Mouse (Mus musculus) heart, postnatal 25 days (tissue): Measurements from ENCODE around the gene Syncrip. TPM values are rescaled to one million over a fixed set of nuclear protein-coding genes. Genes with fewer than 3 reads are reported as not detected.
"Not testable (repeated sequence)": the region's sequence is repeated elsewhere in the genome, so short reads cannot be mapped to it uniquely, and the experiment has no call there.

Source experiments
- DNase-seq: peaks from one replicate; pipeline ENCODE4 v3.0.0; 2022; ENCODE audit warnings: low spot score
- intact Hi-C: fragments of 180-260 bp; cut with DNase I; formaldehyde crosslinking; loops from one replicate; pipeline ENCODE4 v1.15.1; 2025
- total RNA-seq, 2 experiments: library from RNA; stranded (reverse); gene quantifications; 2 replicates each; pipeline ENCODE4 v1.2.3; 2021

Syncrip gene
- total RNA-seq, 2 experiments from 2014 or later = 53.0 to 64.1 TPM

- intact Hi-C loops = no loop called here
- DNase-seq = no peak
Measured at GRCm38 (mm10) chr9:88492522-88492921, 10.1 kb upstream of the Syncrip start.

GRCm38 (mm10) chr9:88484531-88484930 is 2.2 kb upstream of the Syncrip start:
- intact Hi-C loops = no loop called here
- DNase-seq = no peak

- intact Hi-C loops = no loop called here
- peak; percentile 85 for DNase-seq
Measured at GRCm38 (mm10) chr9:88482829-88483396, 539 bp upstream of the Syncrip start.

GRCm38 (mm10) chr9:88481791-88482160 is 598 bp downstream of the Syncrip start:
- no peak for DNase-seq
- intact Hi-C loops = loop anchor here (2.0 kb wide), 3 partner anchors 41 to 65 kb away; no protein-coding TSS in a partner anchor

- intact Hi-C loops = loop anchor here (2.0 kb wide), 3 partner anchors 40 to 66 kb away; no protein-coding TSS in a partner anchor
- peak; percentile 1 for DNase-seq
Measured at GRCm38 (mm10) chr9:88481061-88481790, 1.1 kb downstream of the Syncrip start.

- DNase-seq = no peak
- intact Hi-C loops = loop anchor here (1.0 to 2.0 kb wide), 4 partner anchors 15 to 67 kb away; no protein-coding TSS in a partner anchor
Measured at GRCm38 (mm10) chr9:88480120-88480519, 2.3 kb downstream of the Syncrip start.

GRCm38 (mm10) chr9:88476138-88476537 is 6.2 kb downstream of the Syncrip start:
- DNase-seq = no peak
- intact Hi-C loops = no loop called here

- DNase-seq, intact Hi-C loops: not testable (repeated sequence)
Measured at GRCm38 (mm10) chr9:88461017-88461416, 21.4 kb downstream of the Syncrip start.

GRCm38 (mm10) chr9:88439991-88440390 is 42.4 kb downstream of the Syncrip start:
- DNase-seq = no peak
- intact Hi-C loops = loop anchor here (1.0 to 5.0 kb wide), 3 partner anchors 41 to 108 kb away; partner anchors contain the start of gene Zfp949

- DNase-seq = no peak
- intact Hi-C loops = loop anchor here (1.0 to 5.0 kb wide), 2 partner anchors 83 to 109 kb away; partner anchors contain the start of gene Zfp949
Measured at GRCm38 (mm10) chr9:88439238-88439600, 43.2 kb downstream of the Syncrip start.

GRCm38 (mm10) chr9:88438555-88439237 is 43.7 kb downstream of the Syncrip start, which contains the start of gene Snx14:
Gene Snx14, minus strand, starts transcription at chr9:88438958.
- DNase-seq = peak; percentile 95
- intact Hi-C loops = loop anchor here (1.0 to 5.0 kb wide), 2 partner anchors 84 to 110 kb away; partner anchors contain the start of gene Zfp949

GRCm38 (mm10) chr9:88438237-88438554 is 44.2 kb downstream of the Syncrip start:
- intact Hi-C loops = loop anchor here (5.0 kb wide), 1 partner anchor 84 kb away; no protein-coding TSS in a partner anchor

GRCm38 (mm10) chr9:88437342-88438236 is 44.8 kb downstream of the Syncrip start:
- intact Hi-C loops = loop anchor here (5.0 kb wide), 1 partner anchor 85 kb away; no protein-coding TSS in a partner anchor
- no peak for DNase-seq

More at GRCm38 (mm10) chr9:88438237-88438554, 44.2 kb downstream of the Syncrip start:
- DNase-seq = no peak

GRCm38 (mm10) chr9:88424356-88424755 is 58.0 kb downstream of the Syncrip start:
- intact Hi-C loops = no loop called here
- DNase-seq = no peak

- intact Hi-C loops = no loop called here
- DNase-seq = no peak
Measured at GRCm38 (mm10) chr9:88422428-88422827, 59.9 kb downstream of the Syncrip start.

GRCm38 (mm10) chr9:88416752-88417151 is 65.6 kb downstream of the Syncrip start:
- no peak for DNase-seq
- intact Hi-C loops = no loop called here

- no peak for DNase-seq
- intact Hi-C loops = loop anchor here (10.0 kb wide), 1 partner anchor 135 kb away; the partner anchor contains the start of gene Zfp949
Measured at GRCm38 (mm10) chr9:88409978-88410377, 72.4 kb downstream of the Syncrip start.

GRCm38 (mm10) chr9:88404515-88404914 is 77.9 kb downstream of the Syncrip start:
- DNase-seq = no peak
- intact Hi-C loops = loop anchor here (10.0 kb wide), 1 partner anchor 140 kb away; the partner anchor contains the start of gene Zfp949

- peak; percentile 14 for DNase-seq
- intact Hi-C loops = loop anchor here (10.0 kb wide), 1 partner anchor 141 kb away; the partner anchor contains the start of gene Zfp949
Measured at GRCm38 (mm10) chr9:88404088-88404487, 78.3 kb downstream of the Syncrip start.
